Comparison of ENCODE assay signal across 1 mouse cellular context in the genomic region with DNA sequence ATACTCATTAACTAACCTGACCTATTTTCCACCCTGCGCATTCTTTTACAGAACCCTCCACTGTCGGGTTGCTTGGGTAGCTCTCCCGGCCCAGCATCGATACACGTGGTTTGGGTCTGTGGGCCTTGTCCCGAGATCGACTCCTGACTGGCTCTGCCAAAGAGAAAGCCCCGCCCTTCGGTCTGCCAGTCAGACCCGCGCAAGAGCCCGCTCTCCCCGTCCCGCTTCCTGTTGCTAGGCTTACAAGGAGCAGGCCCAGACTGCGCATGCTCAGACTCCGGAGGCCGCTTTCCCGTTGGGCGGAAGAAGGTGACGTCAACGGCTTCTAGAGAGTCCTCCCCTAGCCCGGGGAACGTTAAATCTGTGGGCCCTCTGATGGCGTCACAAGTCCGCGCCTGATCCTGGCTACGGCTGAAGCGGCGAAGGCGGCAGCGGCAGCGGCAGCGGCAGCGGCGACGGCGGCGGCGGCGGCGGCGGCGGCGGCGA.
TF ChIP-seq lines count a peak whose summit lies in the region.

A gene (plus strand): TSS at position 386 of the 486 bp plus-strand sequence.

TF ChIP-seq in CH12.LX, 34 proteins besides CTCF, POLR2A, EP300 and RAD21 (continued from another document):
- TF ChIP-seq USF2 (conservative IDR thresholded peaks at IDR 0.05; ENCODE audit: low read depth, low read length) (0 out of 2 replicates have a peak, but pooled peaks have one; percentile 20), TCF12 (IDR thresholded peaks at IDR 0.05; ENCODE audit: low read depth, low read length) (peak; percentile 55; the same call in 1 of the 2 replicates), TBP (conservative IDR thresholded peaks at IDR 0.05; ENCODE audit: low read depth, low read length) (peak; percentile 78; the same call in 1 of the 2 replicates), JUN (IDR thresholded peaks at IDR 0.05; ENCODE audit: insufficient read depth, low read depth, low read length) (peak; percentile 50), MAZ (IDR thresholded peaks at IDR 0.05; ENCODE audit: low read depth, low read length) (0 out of 2 replicates have a peak, but pooled peaks have one; percentile 56), NRF1 (IDR thresholded peaks at IDR 0.05; ENCODE audit: low read depth, low read length) (peak; percentile 92), KAT2A (IDR thresholded peaks at IDR 0.05; ENCODE audit: insufficient replicate concordance, low read length) (peak; percentile 80; the same call in 1 of the 2 replicates), CHD1 (IDR thresholded peaks at IDR 0.05; ENCODE audit: low read depth, low read length) (no peak), ETS1 (conservative IDR thresholded peaks at IDR 0.05; ENCODE audit: low read depth, low read length) (peak; percentile 57; the same call in 1 of the 2 replicates), MXI1 (IDR thresholded peaks at IDR 0.05; ENCODE audit: low read depth, low read length) (peak; percentile 100), SIN3A (IDR thresholded peaks at IDR 0.05; ENCODE audit: low read length) (peak; percentile 98), HCFC1 (IDR thresholded peaks at IDR 0.05; ENCODE audit: low read depth, low read length) (peak; percentile 90)
TF ChIP-seq in CH12.LX: peak in this region for 20.
